Mouse (Mus musculus) layer of hippocampus, postnatal 10 days (tissue): ENCODE data around the gene Osbp. TPM values are rescaled to one million over a fixed set of nuclear protein-coding genes. Genes with fewer than 3 reads are reported as not detected.
A peak's percentile ranks its signal among the peaks of the same experiment; 100 is the strongest.
"Not testable (repeated sequence)": the region's sequence is repeated elsewhere in the genome, so short reads cannot be mapped to it uniquely, and the experiment has no call there.

ENCODE experiments used
- DNase-seq, 2 experiments: peaks; one replicate each; pipeline ENCODE4 v3.0.0; 2021; ENCODE audit warnings: low spot score in 2 of 2
- total RNA-seq, 2 experiments: library from RNA; stranded (reverse); gene quantifications; 2 replicates each; pipeline ENCODE4 v1.2.3; 2021

Gene Osbp
- total RNA-seq, 2 experiments from 2014 or later, result 54.2 to 56.3 TPM

DNA sequence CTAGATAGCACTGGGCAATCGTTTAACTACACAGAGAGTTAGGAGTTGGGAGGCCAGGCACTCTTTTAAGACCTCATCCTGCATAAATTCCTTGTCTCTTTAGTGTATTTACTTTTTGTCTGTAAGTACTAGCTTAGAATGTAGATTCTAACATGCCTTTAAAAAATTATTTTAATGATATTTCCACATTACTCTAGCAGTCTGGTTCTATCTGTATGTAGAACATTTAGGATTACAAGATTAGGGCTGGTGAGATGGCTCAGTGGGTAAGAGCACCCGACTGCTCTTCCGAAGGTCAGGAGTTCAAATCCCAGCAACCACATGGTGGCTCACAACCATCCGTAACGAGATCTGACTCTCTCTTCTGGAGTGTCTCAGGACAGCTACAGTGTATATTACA, 18.9 kb downstream of the Osbp start:
- DNase-seq, result not testable (repeated sequence)

- no peak for DNase-seq
These were observed 22.1 kb downstream of the Osbp start for GRCm38 (mm10) chr19:11987841-11988240.

DNA sequence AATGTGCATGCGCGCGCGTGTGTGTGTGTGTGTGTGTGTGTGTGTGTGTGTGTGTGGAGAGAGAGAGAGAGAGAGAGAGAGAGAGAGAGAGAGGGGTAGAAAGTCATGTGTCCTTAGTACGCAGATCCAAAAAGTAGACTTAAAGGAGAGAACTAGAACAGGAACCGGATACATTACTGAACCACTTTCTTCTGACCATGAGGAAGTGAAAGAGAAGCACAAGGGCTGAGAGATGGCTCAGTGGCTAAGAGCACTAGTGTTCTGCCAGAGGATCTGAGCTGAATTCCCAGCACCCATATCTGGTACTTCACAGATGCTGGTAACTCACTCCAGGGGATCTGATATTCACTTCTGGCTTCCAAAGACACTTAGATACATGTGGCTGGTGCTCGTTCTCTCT, 23.6 kb downstream of the Osbp start:
- DNase-seq, result no peak

- DNase-seq, result no peak
These were observed 26.3 kb downstream of the Osbp start for GRCm38 (mm10) chr19:11992034-11992433.

DNA sequence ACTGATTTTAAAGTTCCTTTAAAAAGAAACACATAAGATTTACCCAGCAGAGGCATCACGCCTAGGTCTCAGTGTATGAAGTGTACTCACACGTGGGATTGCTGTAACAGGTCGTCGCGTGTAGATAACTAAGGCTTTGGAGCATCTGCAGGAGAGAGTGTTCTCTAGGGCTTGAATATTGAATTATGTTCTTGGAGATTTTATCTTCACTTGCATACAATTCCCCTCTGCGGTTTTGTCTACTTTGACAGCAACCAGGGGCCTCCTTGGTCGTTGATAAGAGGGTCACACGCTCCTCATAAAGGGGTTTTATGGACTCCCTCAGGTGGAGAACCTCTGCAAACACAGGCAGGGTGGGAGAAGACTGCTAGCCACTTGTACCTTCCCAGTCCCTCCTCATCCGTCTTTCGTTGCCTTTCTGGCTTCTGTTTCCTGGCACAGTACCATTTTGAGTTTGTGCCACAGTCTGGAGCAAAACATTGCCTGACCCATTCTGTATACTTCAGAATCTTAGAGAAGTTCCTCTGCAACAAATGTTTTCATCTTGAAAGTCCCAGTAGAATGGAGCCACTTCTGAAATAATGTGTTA, 26.8 kb downstream of the Osbp start:
- DNase-seq, result no peak

DNA sequence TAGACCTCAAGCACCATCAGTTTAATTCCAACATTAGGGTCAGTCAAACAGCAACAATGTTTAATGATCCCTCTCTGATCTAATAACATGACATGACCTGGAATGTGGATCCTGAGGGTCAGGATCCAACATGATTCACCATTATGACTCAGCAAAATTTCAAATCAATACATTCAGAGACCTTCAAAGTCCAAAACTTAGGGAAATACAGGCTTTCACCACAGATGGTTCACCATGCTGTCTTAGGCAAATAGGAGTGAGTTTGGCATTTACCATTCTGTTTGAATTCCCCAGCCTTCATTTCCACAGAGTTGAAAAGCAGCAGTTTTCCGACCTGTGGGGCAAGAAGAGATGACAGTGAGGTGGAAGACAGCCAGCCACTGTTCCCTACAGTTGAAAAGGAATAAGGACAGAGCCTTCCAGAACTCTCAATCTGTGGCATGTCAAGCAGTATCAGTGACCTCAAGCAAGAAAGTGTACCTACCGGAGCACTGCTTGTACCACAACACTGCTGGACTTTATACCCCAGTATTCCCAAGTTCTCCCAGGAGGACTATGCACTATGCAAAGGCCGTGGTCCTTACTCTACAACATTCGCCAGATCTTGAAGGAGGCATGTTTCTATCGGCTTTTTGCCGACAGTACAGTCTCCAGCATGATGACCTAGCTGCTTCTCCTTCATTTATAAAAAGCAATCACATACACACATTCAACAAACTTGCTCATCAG, 29.1 kb downstream of the Osbp start:
- no peak for DNase-seq

DNA sequence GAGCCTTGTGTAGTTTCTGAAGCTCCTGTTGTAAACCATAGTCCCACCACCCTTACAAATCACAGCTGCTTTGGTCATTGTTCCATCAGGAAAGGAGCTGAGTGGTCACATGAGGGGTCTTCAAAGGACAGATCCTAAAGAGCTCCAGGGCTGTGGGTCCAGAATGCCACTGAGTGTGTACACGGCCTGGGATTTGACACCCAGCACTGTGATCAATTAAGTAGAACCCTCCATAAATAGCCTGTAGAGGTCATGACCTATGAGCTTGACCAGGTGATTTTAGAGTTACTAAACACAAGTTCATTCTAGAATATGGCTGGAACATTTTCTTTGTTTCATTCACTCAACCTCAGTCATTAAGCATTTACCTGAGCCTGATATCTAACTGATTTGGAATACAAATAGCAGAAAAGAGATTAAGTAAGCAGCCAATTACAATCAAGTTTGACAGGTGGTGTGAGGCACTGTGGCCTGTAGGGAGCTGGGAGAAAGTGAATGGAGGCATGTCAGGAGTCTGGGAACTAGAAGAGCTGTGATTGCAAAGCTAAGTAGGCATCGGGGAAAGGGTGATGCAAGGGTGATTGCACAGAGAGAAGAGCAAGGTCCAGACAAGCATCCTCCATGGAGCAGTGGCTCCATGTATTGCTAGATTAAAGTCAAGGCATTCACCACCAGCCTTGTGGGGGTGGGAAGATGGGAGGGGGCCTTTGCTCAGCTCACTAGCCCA, 30.1 kb downstream of the Osbp start:
- no peak for DNase-seq

DNA sequence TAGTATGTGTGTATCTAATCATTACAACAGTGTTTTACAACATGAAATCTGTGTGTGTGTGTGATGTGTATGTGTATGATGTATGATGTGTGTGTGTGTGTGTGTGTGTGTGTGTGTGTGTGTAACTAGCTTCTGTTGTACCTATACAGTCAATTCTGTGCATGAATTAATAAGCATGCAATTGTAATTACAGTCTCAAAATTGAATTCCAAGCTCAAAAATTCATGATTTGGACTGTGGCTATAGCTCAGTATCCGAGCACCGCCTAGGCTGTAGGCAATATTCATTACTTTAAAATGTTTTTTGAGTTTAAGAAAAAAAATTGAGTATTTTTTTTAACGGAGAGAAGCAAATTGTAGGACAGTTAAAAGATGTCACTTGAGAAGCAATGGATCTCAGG, 35.9 kb downstream of the Osbp start:
- DNase-seq, result no peak

DNA sequence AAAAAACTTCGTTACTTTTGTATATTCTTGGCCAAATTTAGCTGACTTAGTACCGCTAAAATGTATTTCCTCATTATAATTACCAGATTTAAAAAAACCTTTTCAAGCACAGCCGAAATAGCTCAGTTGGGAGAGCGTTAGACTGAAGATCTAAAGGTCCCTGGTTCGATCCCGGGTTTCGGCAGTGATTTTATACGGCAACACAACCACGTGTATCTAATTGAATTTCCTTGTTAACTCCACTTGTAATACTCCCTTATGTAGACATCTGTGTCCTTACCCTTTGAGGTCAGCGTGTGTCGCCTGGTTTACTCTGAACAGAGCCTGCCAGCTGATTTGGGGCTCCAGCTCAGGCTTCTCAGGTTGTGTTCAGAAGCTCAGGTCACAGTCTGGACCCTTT, 36.4 kb downstream of the Osbp start:
- DNase-seq, result peak; percentile 67 to 77

GRCm38 (mm10) chr19:12002791-12003190, 37.0 kb downstream of the Osbp start:
- peak in 1 of 2 experiments; percentile 22 for DNase-seq

DNA sequence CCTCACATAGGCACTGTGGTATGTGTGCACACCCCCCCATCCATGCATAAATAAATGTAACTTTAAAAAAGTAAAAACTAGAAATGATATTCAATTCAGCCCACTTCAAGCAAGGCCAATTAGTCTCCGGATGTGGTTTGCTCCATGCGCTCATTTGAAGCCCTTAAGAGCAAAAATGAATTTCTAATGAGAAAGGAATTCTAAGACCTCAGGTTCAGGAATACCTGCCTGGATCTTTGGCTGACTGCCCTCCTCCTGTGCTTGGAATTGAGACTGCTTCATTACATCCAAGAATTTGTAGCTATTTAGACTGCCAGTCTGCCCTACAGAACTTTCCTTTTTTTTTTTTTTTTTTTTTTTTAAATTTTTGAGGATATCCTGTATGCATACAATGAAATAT, 37.8 kb downstream of the Osbp start:
- no peak for DNase-seq

DNA sequence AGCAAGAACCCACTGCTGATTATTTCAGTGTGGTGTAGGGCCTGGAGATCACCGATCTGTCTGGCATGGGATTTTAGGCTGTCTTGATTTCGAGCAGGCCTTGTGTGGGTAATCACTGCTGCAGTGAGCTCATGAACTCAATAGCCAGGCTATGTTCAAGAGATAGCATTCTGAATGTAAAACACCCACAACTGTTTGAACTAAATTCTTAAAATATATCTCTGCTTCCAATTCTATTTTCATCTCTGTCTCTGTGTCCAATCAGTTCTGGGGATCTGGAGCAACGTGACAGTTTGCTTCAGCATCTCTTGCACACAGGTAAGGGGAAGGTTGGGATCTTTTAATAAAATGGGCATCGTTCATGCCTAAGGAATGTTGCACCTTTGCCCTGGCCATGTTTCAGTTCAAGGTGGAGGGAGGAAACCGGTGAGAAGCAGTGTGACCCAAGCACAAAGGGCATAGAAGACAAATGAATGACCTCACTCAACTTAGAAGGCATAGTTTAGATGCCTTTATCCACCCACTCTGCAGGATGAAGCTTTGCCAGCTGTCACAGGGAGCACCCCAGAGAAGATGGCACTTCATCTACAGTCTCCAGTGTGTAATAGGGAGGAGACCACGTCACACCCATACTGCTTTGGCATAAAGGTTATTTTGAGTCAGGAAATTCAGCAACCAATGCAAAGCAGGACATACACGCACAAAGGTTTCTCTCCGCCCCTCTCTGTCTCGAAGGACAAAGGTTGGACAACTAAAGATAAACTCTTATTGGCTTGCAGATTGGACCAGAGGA, 38.7 kb downstream of the Osbp start:
- peak in 1 of 2 experiments; percentile 19 for DNase-seq

DNA sequence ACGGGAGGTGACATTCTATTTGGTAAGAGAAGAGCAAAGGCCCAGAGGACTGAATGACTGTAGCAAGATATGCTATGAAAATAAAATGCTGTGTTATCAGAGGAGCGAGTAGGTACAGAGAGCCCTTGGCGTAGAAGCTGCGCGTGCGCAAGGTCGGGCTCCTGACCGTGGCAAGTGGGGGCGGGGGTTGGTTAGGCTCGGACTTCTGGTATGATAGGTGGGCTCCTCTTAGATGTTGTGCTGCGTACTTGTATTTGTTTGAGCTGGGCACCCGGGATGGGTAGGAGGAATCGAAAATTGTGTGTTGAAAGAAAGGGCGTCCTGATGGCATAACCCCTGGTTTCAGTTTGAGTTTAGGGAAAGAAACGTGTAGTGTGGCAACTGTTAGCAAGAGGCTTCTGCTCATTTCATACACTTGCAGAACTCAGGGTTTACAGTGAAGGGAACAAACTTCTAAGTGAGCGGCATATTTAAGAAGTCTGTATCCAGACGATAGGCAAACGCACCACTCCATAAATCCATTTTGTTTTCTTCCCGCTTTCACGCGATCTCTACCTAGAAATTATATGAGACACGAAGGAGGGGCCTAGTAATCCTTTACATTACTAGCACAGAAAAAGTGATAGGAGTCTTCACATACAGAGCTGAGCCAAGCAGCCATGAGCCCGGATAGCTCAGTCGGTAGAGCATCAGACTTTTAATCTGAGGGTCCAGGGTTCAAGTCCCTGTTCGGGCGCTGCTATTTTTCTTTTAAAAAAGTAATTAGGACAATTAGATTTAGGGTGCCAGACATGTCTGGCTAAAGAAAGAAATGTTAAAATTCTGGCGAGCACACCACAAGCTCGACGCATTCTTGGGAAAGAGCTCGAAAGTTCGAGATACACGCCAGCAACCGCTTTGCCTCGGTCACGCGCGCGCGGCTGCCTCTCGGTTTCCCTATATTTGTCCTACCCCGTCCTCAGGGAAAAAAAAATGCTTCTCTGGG, 39.9 kb downstream of the Osbp start:
- peak; percentile 88 to 90 for DNase-seq

- peak in 1 of 2 experiments; percentile 24 for DNase-seq
These were observed 40.7 kb downstream of the Osbp start for GRCm38 (mm10) chr19:12006361-12006947.

- DNase-seq, result peak; percentile 42 to 47
These were observed 41.6 kb downstream of the Osbp start for GRCm38 (mm10) chr19:12007105-12007931.

DNA sequence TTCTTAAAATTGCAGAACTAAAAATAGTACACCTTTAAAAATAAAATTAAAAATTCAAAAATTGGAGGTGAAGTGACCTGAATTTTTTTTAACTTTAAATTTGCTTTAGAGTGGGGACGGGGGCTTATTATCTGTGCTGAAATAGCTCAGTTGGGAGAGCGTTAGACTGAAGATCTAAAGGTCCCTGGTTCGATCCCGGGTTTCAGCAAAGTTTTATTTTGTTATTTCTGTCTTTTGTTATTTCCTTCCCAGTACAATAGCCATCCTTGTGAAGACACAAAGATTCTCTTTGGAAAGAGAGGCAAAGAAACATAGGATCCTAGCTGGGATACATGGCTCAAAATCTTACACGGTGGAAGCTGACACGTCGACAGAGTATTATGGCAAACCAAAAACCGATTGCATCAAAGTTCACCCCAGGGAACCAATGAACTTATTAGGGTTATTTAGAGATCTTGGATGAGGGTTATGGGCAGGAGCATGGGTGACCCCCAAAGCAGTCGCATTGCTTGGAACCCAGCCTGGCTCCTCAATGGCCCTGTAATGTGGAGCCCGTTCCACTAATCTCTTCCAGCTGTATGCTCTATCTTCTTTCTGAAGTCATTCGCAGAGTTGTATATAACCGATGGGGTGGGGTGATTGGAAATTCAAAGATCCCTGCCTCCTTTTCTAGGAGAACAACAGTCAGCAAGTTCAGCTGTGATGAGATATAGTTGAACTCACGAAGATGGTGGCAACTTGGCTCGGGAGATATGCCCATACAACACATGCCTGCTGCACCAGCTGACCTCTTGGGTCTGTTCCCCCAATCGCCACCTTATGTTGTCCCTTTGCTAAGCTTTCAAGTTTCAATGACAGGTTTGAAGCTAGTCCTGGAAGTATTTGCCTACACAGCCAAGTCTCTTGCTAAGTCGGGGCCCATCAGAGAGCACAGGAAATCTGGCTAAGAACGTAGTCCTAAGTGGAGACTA, 43.0 kb downstream of the Osbp start:
- DNase-seq, result no peak

DNA sequence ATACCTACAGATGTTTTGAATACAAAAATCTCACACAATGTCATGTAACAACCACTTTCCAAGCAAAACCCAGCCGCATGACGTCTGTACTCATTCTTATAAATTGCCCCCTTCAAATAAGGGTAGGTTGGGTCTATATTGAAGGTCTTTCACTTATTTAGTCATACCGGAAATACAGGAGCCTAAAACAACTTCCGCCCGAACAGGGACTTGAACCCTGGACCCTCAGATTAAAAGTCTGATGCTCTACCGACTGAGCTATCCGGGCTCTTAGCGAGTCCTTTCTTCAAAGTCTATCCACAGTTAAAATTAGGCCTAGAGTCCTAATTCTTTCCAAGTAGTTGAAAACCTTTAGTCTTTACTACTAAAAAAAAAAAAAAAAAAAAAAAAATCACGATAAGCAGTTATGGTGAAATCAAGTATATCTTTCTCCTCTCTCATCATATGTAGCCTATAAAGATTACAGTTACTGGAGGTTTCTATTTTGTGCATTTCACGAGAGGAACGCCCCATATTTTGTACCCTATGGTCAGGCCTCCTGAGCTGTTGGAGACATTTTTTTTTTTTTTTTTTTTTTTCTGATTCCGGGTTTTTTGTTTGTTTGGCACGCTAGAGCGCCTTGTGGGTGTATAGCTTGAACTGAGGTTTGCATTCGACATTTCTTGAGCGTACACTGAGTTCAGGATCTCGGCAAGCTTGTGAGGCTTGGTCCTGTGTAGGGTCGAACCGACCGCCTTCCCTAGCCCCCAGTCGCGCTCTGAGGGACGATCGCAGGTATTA, 44.0 kb downstream of the Osbp start:
- DNase-seq, result peak; percentile 61 to 75
